Mouse (Mus musculus) cerebellum, adult 9-10 months (tissue): ENCODE results near the gene 3110040M04Rik.
"Not testable (repeated sequence)": the region's sequence is repeated elsewhere in the genome, so short reads cannot be mapped to it uniquely, and the experiment has no call there.

ENCODE experiments used
- DNase-seq: peaks from one replicate; pipeline ENCODE4 v3.0.0; 2022

3110040M04Rik gene

GRCm38 (mm10) chr1:151192739-151193138 is 11.2 kb upstream of the 3110040M04Rik start:
- DNase-seq = not testable (repeated sequence)

GRCm38 (mm10) chr1:151195986-151196385 is 7.9 kb upstream of the 3110040M04Rik start:
- DNase-seq = not testable (repeated sequence)

- DNase-seq = not testable (repeated sequence)
Observed at GRCm38 (mm10) chr1:151196690-151197089, 7.2 kb upstream of the 3110040M04Rik start.

GRCm38 (mm10) chr1:151198120-151198519 is 5.8 kb upstream of the 3110040M04Rik start, which contains the start of gene Gm47995:
Gene Gm47995 (plus strand): TSS chr1:151198448.
- not testable (repeated sequence) for DNase-seq

- DNase-seq = not testable (repeated sequence)
Observed at GRCm38 (mm10) chr1:151200620-151201019, 3.3 kb upstream of the 3110040M04Rik start.

GRCm38 (mm10) chr1:151202771-151203170 is 1.1 kb upstream of the 3110040M04Rik start:
- not testable (repeated sequence) for DNase-seq

GRCm38 (mm10) chr1:151208493-151208892 is 4.6 kb downstream of the 3110040M04Rik start:
- DNase-seq = not testable (repeated sequence)

- DNase-seq = not testable (repeated sequence)
Observed at GRCm38 (mm10) chr1:151208944-151209343, 5.0 kb downstream of the 3110040M04Rik start.

- DNase-seq = not testable (repeated sequence)
Observed at GRCm38 (mm10) chr1:151209824-151210355, 6.0 kb downstream of the 3110040M04Rik start, which contains the start of gene Gm47996. Gene Gm47996 (plus strand): TSS chr1:151210131.

- DNase-seq = not testable (repeated sequence)
Observed at GRCm38 (mm10) chr1:151211666-151212065, 7.7 kb downstream of the 3110040M04Rik start.

GRCm38 (mm10) chr1:151214862-151215261 is 10.9 kb downstream of the 3110040M04Rik start:
- DNase-seq = no peak

- no peak for DNase-seq
Observed at GRCm38 (mm10) chr1:151215985-151216384, 12.1 kb downstream of the 3110040M04Rik start.

GRCm38 (mm10) chr1:151216417-151216816 is 12.5 kb downstream of the 3110040M04Rik start:
- DNase-seq = no peak

- DNase-seq = no peak
Observed at GRCm38 (mm10) chr1:151219045-151219444, 15.1 kb downstream of the 3110040M04Rik start.

GRCm38 (mm10) chr1:151220098-151220497 is 16.2 kb downstream of the 3110040M04Rik start:
- no peak for DNase-seq

GRCm38 (mm10) chr1:151222561-151223267 is 18.8 kb downstream of the 3110040M04Rik start:
- DNase-seq = no peak

GRCm38 (mm10) chr1:151223377-151223776 is 19.5 kb downstream of the 3110040M04Rik start:
- DNase-seq = no peak

- no peak for DNase-seq
Observed at GRCm38 (mm10) chr1:151224536-151224935, 20.6 kb downstream of the 3110040M04Rik start.

GRCm38 (mm10) chr1:151227506-151227905 is 23.6 kb downstream of the 3110040M04Rik start:
- no peak for DNase-seq

GRCm38 (mm10) chr1:151228320-151228989 is 24.5 kb downstream of the 3110040M04Rik start:
- DNase-seq = no peak

GRCm38 (mm10) chr1:151232346-151232745 is 28.4 kb downstream of the 3110040M04Rik start:
- DNase-seq = no peak

- no peak for DNase-seq
Observed at GRCm38 (mm10) chr1:151233756-151234155, 29.8 kb downstream of the 3110040M04Rik start.

GRCm38 (mm10) chr1:151235574-151235973 is 31.7 kb downstream of the 3110040M04Rik start:
- no peak for DNase-seq
